Mouse (Mus musculus) 416B (cell line): ENCODE measurements around the gene Jak3.
A peak's percentile ranks its signal among the peaks of the same experiment; 100 is the strongest.
"Not testable (repeated sequence)": the region's sequence is repeated elsewhere in the genome, so short reads cannot be mapped to it uniquely, and the experiment has no call there.

Experiments used
- DNase-seq: peaks from one replicate; pipeline ENCODE4 v3.0.0; 2011; ENCODE audit warnings: low read depth

Gene Jak3

DNA sequence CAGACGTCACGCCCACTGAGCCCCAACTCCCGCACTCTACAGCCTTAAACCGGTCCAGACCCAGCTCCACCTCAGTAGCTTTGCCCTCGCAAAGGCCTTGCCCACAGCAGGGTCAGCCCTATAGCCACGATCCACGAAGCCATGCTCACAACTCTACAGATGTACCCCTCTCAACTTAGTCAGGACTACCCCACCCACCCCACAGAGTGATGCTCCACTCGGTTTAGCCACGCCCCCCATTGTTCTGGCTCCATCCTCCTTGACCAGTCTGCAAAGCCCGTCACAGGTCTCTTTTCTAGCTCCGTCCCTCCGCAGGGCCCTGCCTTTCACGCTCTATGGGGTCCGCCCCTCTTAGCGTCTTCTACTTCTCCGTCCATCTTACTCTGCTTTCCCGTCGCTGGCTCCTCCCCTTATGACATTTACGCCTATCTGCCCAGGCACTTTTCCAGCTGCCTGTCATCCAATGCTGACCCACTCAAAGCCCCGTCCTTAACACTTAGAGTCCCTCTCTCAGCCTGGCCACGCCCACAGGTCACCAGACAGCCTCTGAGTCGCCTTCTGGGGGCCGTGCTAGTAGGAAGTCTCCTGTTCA lies 10.1 kb downstream of the Jak3 start:
- DNase-seq = no peak

- no peak for DNase-seq
Measured at GRCm38 (mm10) chr8:71687616-71688015, 11.5 kb downstream of the Jak3 start.

GRCm38 (mm10) chr8:71689028-71689427 lies 12.9 kb downstream of the Jak3 start, which contains the start of gene Insl3:
Insl3 (plus strand) TSS chr8:71689214.
- no peak for DNase-seq

- no peak for DNase-seq
Measured at GRCm38 (mm10) chr8:71692509-71692908, 16.4 kb downstream of the Jak3 start.

DNA sequence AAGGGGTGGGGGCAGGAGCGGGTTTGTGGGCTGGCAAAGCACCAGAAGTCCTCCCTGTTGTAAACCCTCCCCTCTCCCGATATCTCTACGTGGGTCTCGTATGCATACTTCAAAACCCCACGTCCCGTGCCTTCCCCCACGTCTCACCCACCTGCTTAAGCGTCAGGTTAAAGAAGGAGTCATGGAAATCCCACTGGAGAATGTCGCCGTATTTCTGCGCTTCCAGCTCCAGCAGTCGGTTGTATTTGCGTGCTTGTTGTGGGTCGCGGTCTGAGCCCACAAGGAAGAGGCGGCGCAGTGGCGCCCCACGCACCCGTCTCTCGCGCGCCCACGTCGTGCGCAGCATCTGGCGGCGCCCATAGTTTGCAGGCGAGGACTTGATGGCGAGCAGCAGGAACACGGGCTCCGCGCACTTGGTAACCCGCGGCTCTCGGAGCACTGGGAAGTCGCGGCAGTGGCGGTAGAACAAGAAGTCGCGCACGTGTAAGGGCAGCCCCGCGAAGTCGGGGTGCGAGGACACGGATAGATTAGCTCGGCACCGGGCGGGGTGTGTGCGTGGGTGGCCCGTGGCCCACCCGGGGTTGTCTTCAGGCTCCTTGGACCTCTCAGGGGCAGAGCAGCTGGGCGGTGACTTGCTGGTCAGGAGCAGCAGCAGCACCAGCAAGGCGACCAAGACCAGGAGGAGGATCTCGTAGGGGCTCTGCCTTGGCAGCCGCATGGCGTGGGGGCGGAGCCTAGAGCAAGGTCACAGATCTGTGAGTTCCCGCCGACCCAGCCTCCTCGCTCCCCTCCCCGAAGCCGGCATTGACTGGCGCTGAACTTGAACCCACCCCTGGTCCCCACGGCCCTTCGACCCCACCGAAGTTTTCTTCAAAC lies 17.3 kb downstream of the Jak3 start:
- no peak for DNase-seq

DNA sequence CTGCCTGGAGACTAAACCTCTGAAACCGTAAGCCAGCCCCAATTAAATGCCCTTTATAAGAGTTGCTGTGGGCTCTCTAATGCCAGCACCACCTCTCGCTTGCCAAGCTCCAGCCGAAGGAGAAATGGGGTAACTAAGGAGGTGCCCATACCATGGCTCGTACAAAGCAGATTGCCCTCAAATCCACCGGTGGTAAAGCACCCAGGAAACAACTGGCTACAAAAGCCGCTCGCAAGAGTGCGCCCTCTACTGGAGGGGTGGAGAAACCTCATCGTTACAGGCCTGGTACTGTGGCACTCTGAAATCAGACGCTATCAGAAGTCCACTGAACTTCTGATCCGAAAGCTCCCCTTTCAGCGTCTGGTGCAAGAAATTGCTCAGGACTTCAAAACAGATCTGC lies 19.4 kb downstream of the Jak3 start:
- DNase-seq = not testable (repeated sequence)

DNA sequence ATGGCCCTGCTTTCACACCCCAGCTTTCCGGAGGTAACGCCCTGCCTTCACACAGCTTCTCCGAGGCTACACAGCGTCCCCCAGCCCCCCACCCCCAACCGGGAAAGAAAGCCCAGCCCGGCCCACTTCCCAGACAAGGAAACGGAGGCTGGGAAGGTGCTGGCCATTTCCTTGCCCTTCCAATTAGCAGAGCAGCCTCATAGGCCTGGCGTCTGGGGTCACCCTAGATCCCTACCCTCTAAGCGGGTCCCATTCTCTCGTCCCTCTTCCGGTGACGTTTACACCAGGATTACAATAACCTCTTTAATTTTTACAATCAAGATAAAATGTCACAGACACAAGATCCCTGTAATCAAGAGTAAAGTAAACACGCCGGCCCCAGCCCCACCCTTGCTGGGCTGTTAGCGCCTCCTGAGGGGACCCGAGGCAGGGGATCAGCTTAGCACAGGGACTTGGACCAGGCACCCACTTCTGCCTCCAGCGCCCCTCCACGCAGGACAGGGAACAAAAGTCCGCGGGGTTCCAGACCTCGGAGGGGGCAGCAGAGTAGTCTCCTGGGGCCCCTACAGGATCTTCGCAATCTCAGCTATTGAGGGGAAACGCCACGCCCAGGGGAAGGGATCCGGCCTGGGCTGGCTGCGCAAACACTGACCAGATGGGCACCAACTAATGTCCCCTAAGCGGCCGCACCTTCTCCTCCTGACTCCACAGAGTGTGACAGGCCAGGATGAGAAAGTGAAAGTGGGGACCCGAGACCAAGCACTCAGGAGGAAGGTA lies 24.6 kb downstream of the Jak3 start:
- DNase-seq = no peak

DNA sequence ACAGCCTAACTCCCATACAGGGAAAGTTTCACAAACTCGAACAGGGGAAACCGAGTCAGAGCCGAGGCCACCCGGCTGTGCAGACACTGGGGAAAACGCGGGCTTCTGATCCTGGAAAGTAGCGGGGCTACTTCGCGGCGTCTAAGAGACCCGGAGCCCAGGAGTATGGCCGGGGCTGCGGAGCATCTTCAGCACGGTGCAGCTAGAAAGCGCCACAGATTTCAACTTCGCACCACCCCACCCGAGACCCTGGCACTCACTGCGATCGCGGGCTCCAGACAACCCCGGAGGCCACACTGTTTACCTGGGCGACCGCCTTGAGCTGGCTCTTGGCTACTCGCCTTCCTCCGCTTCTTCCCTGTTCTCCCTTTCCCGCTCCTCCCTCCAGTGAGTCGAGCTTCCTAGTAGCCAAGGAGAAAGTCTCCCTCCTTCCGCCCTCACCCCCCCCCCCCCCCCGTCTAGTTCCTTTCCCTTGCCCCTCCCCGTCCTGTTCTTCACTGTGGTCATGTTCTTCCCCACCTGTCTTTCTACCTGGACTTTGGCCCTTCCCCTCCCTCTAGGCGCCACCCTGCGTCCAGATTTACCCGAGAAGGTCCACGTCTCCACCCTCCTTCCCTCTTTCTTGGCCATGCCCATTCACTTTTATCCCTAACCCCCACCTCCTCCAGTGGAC lies 25.5 kb downstream of the Jak3 start, which contains the start of gene B3gnt3:
TSS of gene B3gnt3 (minus strand) at position 376 of the 673 bp plus-strand sequence.
- no peak for DNase-seq

- no peak for DNase-seq
Measured at GRCm38 (mm10) chr8:71702087-71702432, 26.0 kb downstream of the Jak3 start.

- no peak for DNase-seq
Measured at GRCm38 (mm10) chr8:71702923-71703322, 26.8 kb downstream of the Jak3 start.

- not testable (repeated sequence) for DNase-seq
Measured at GRCm38 (mm10) chr8:71703400-71703799, 27.3 kb downstream of the Jak3 start.

- DNase-seq = peak; percentile 76
Measured at GRCm38 (mm10) chr8:71707874-71708273, 31.8 kb downstream of the Jak3 start.

- no peak for DNase-seq
Measured at GRCm38 (mm10) chr8:71709134-71709799, 33.2 kb downstream of the Jak3 start.

GRCm38 (mm10) chr8:71709800-71710446 lies 33.8 kb downstream of the Jak3 start:
- peak; percentile 75 for DNase-seq

- no peak for DNase-seq
Measured at GRCm38 (mm10) chr8:71711574-71711973, 35.5 kb downstream of the Jak3 start.

DNA sequence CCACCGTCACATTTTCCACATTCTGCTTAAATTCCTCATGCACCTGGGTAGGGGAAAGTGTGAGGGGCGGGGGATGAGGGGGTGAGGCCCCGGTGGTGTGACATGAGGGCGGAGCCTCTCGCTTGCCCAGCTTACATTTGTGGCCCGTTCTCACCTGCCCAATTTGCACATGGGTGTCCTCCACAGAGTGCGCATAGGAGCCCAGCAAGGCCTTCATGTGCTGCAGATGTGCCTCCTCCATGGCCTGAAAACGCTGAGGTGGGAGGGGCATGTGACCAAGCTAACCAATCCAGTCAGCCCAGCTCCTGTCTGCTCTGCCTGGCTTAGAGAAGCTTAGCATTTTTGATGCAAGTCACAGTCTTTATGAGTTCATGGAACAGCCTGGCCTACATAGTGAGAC lies 39.4 kb downstream of the Jak3 start:
- no peak for DNase-seq

DNA sequence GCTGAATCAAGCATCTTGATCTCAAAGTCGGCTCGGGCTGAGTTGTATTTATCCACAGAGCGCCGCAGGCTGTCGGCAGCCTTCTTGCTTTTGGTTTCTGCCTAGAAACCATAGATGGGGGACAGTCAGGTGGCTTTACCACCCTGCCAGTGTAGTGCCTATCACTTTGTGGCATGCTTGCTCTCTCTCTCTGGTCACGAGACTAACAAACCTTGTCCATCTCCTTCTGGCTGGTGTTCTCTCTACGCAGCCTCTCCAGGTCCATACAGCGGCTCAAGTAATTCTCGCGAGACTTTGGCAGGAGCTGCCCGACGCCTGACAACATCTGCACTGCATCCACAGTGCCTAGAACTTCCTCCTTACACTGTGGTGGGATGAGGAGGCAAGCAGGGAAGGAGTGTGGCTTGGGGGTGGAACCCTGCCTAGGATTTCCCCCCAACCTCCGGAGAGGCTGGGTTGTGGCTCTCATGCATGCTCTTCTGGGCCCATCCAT lies 40.5 kb downstream of the Jak3 start:
- DNase-seq = no peak

GRCm38 (mm10) chr8:71717096-71717495 lies 41.0 kb downstream of the Jak3 start:
- no peak for DNase-seq

- no peak for DNase-seq
Measured at GRCm38 (mm10) chr8:71718252-71718651, 42.2 kb downstream of the Jak3 start.

DNA sequence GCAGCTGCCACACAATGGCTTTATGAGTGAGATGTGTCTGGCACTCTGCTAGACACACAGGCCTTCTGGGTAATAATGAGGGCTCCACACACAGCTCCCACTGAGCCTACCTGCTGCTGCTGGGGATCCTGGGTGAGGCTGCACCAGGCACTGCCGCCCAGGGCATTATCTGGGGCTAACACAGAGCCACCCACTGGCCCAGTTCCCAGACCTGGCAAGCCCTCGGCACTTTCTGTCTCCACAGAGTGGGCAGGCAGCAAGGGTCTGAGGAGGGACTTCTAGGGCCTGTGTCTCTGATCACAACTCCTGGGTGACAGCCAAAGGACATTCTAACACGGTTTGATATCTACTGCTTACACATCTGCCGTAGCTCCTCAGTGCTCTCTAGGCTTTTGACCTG lies 43.1 kb downstream of the Jak3 start:
- DNase-seq = no peak

GRCm38 (mm10) chr8:71719928-71720457 lies 43.9 kb downstream of the Jak3 start:
- DNase-seq = no peak
